Mouse (Mus musculus) heart, embryonic 14.5 days (tissue): Measurements from ENCODE around the gene Txlna. TPM values are rescaled to one million over a fixed set of nuclear protein-coding genes. Genes with fewer than 3 reads are reported as not detected.

Experiments
- ATAC-seq: fragments of 200-750 bp; cut with Nextera tagmentation; 2 replicates; pipeline ENCODE4 v1.8.0; 2017; ENCODE audit warnings: low read depth, moderate TSS enrichment; ENCODE audit not compliant: insufficient number of reproducible peaks, insufficient read depth, low FRiP score
- H3K27ac ChIP-seq, 2 experiments: fragments of 200-500 bp in 1 of 2; fragments of 300-500 bp in 1 of 2; sonication (generic) in 1 of 2; replicated peaks in 1 of 2; 2 replicates each; pipeline ENCODE4 v1.5.1; 2012 to 2014; ENCODE audit warnings: low read depth in 2 of 2, low read length in 2 of 2, control low read depth in 1 of 2, mild to moderate bottlenecking in 1 of 2, mixed read lengths in 1 of 2; ENCODE audit not compliant: control insufficient read depth in 1 of 2, insufficient read depth in 1 of 2
- H3K27me3 ChIP-seq: fragments of 300-500 bp; sonication (generic); 2 replicates; pipeline ENCODE4 v1.6.1; 2014; ENCODE audit warnings: mild to moderate bottlenecking, low read length, control low read depth; ENCODE audit not compliant: control insufficient read depth, insufficient read depth
- H3K36me3 ChIP-seq: fragments of 300-500 bp; sonication (generic); 2 replicates; pipeline ENCODE4 v1.6.1; 2014; ENCODE audit warnings: mild to moderate bottlenecking, control low read depth, low read length, mixed read lengths; ENCODE audit not compliant: control insufficient read depth, insufficient read depth
- H3K4me1 ChIP-seq, 2 experiments: fragments of 200-500 bp in 1 of 2; fragments of 300-500 bp in 1 of 2; sonication (generic) in 1 of 2; 2 replicates each; pipeline ENCODE4 v1.6.1; 2012 to 2014; ENCODE audit warnings: low read length in 2 of 2, control low read depth in 1 of 2, mixed read lengths in 1 of 2; ENCODE audit not compliant: control insufficient read depth in 2 of 2, insufficient read depth in 2 of 2
- H3K4me2 ChIP-seq: fragments of 300-500 bp; sonication (generic); 2 replicates; pipeline ENCODE4 v1.6.1; 2014; ENCODE audit warnings: mild to moderate bottlenecking, low read length
- H3K4me3 ChIP-seq, 2 experiments: fragments of 200-500 bp in 1 of 2; fragments of 300-500 bp in 1 of 2; sonication (generic) in 1 of 2; 2 replicates each; pipeline ENCODE4 v1.5.1; 2012 to 2014; ENCODE audit warnings: low read length in 2 of 2, mild to moderate bottlenecking in 2 of 2, control low read depth in 1 of 2, low read depth in 1 of 2, moderate library complexity in 1 of 2; ENCODE audit not compliant: control insufficient read depth in 1 of 2, insufficient read depth in 1 of 2
- H3K9ac ChIP-seq: fragments of 300-500 bp; sonication (generic); 2 replicates; pipeline ENCODE4 v1.6.1; 2014; ENCODE audit warnings: mild to moderate bottlenecking, low read length
- H3K9me3 ChIP-seq: fragments of 300-500 bp; sonication (generic); 2 replicates; pipeline ENCODE4 v1.6.1; 2016; ENCODE audit warnings: low read length, control low read depth; ENCODE audit not compliant: control insufficient read depth
- WGBS: fragments of 180-500 bp; shearing (Covaris S2); extraction: QIAGEN DNeasy Blood & Tissue Kit; methylation state at CpG from one replicate; pipeline ENCODE4 v1.1.7; 2014; 5-methylcytosine and 5-hydroxymethylcytosine counted together
- polyA plus RNA-seq: library from polyadenylated mRNA; unstranded; fragments of >200 nt; fragmentation: Nextera tagmentation; extraction: Ambion mirVana; gene quantifications from 2 replicates; pipeline ENCODE4 v1.2.1, GENCODE M21; 2014

Txlna gene
- polyA plus RNA-seq, 1 experiment from 2014 or later, result 51.5 TPM

GRCm38 (mm10) chr4:129639221-129639620, 1.6 kb downstream of the Txlna start:
- no peak overlapping the region for H3K27ac ChIP-seq
- no peaks in the 10 kb centered on the region for H3K9me3 ChIP-seq
- H3K4me1 ChIP-seq, result peaks cover 2 to 21% of the 10 kb centered on the region in 2 experiments; a peak in 3 of 4 replicates
- no peak for ATAC-seq
- peak overlapping the region; percentile 82 for H3K9ac ChIP-seq
- WGBS, result 86% methylated on average over 15 of the region's 15 CpGs
- H3K36me3 ChIP-seq, result peaks cover 50% of the 10 kb centered on the region
- no peaks in the 10 kb centered on the region for H3K27me3 ChIP-seq
- H3K4me3 ChIP-seq, result peak overlapping the region in 1 of 2 experiments; percentile 62; a peak in 2 of 4 replicates
- H3K4me2 ChIP-seq, result peak overlapping the region; percentile 85

- Histone ChIP-seq H3K36me3 (peaks cover 98% of the 10 kb centered on the region), H3K27ac (no peak overlapping the region), H3K27me3 (no peaks in the 10 kb centered on the region), H3K4me2 (no peak overlapping the region), H3K9me3 (no peaks in the 10 kb centered on the region), H3K4me3 (no peak overlapping the region), H3K9ac (no peak overlapping the region), H3K4me1 (peaks cover 0 to 5% of the 10 kb centered on the region in 2 experiments; a peak in 2 of 4 replicates)
- 93% methylated on average over 6 of the region's 6 CpGs for WGBS
- ATAC-seq, result no peak
Measured at GRCm38 (mm10) chr4:129633852-129634251, 7.0 kb downstream of the Txlna start.

GRCm38 (mm10) chr4:129631867-129632266, 9.0 kb downstream of the Txlna start:
- no peak overlapping the region for H3K9ac ChIP-seq
- H3K36me3 ChIP-seq, result peaks cover 100% of the 10 kb centered on the region
- H3K4me3 ChIP-seq, result no peak overlapping the region
- no peaks in the 10 kb centered on the region for H3K9me3 ChIP-seq
- ATAC-seq, result no peak
- H3K27me3 ChIP-seq, result no peaks in the 10 kb centered on the region
- H3K27ac ChIP-seq, result no peak overlapping the region
- H3K4me2 ChIP-seq, result no peak overlapping the region
- H3K4me1 ChIP-seq, result no peaks in the 10 kb centered on the region
- WGBS, result 92% methylated on average over 12 of the region's 12 CpGs

GRCm38 (mm10) chr4:129630944-129631343, 9.9 kb downstream of the Txlna start:
- Histone ChIP-seq H3K4me1 (no peaks in the 10 kb centered on the region), H3K27me3 (no peaks in the 10 kb centered on the region), H3K4me2 (no peak overlapping the region), H3K36me3 (peaks cover 100% of the 10 kb centered on the region), H3K4me3 (no peak overlapping the region), H3K27ac (no peak overlapping the region), H3K9me3 (no peaks in the 10 kb centered on the region), H3K9ac (no peak overlapping the region)
- ATAC-seq, result no peak
- 73% methylated on average over 4 of the region's 4 CpGs for WGBS

GRCm38 (mm10) chr4:129626035-129626434, 14.8 kb downstream of the Txlna start:
- Histone ChIP-seq H3K27me3 (no peaks in the 10 kb centered on the region), H3K4me2 (no peak overlapping the region), H3K27ac (no peak overlapping the region), H3K4me1 (peaks cover 19 to 24% of the 10 kb centered on the region in 2 experiments; a peak in 3 of 4 replicates), H3K9ac (no peak overlapping the region), H3K36me3 (peaks cover 52% of the 10 kb centered on the region), H3K4me3 (no peak overlapping the region), H3K9me3 (no peaks in the 10 kb centered on the region)
- no peak for ATAC-seq
- WGBS, result 68% methylated on average over 6 of the region's 6 CpGs

GRCm38 (mm10) chr4:129625496-129625895, 15.4 kb downstream of the Txlna start:
- no peak for ATAC-seq
- Histone ChIP-seq H3K9ac (peak overlapping the region; percentile 78), H3K27ac (no peak overlapping the region; a peak in 1 of 4 replicates), H3K9me3 (no peaks in the 10 kb centered on the region), H3K4me3 (no peak overlapping the region), H3K27me3 (no peaks in the 10 kb centered on the region), H3K4me1 (peaks cover 19 to 24% of the 10 kb centered on the region in 2 experiments; a peak in 3 of 4 replicates), H3K4me2 (peak overlapping the region; percentile 81), H3K36me3 (peaks cover 48% of the 10 kb centered on the region)
- 46% methylated on average over 4 of the region's 4 CpGs for WGBS

- 2% methylated on average over 6 of the region's 6 CpGs for WGBS
- H3K9me3 ChIP-seq, result no peaks in the 10 kb centered on the region
- peak overlapping the region; percentile 10 to 65 for H3K4me3 ChIP-seq
- H3K27ac ChIP-seq, result peak overlapping the region; percentile 61 to 89
- H3K27me3 ChIP-seq, result no peaks in the 10 kb centered on the region
- ATAC-seq, result no peak
- H3K9ac ChIP-seq, result peak overlapping the region; percentile 78
- H3K4me2 ChIP-seq, result peak overlapping the region; percentile 81
- H3K36me3 ChIP-seq, result peaks cover 46% of the 10 kb centered on the region
- peaks cover 19 to 24% of the 10 kb centered on the region in 2 experiments; a peak in 3 of 4 replicates for H3K4me1 ChIP-seq
Measured at GRCm38 (mm10) chr4:129625029-129625370, 15.9 kb downstream of the Txlna start.
